Mouse (Mus musculus) megakaryocyte, embryonic 14.5 days (primary cell): ENCODE measurements around the gene Rtn4.

Source experiments
- FLI1 ChIP-seq: IDR thresholded peaks from 2 replicates; pipeline ENCODE4 v1.6.1; 2012; ENCODE audit warnings: low read length, inconsistent platforms, mixed read lengths
- GATA1 ChIP-seq: IDR thresholded peaks from 3 replicates; pipeline ENCODE4 v1.6.1; 2012; ENCODE audit warnings: mixed read lengths, low read length, inconsistent platforms, borderline replicate concordance

- TF ChIP-seq GATA1, result no peak
- TF ChIP-seq FLI1, result no peak
Observed at GRCm38 (mm10) chr11:29790796-29791195, 98.0 kb downstream of the Rtn4 start.
